Mouse (Mus musculus) testis, adult 2 months (tissue): ENCODE measurements around the gene Scg3.

ENCODE experiments used
- CTCF ChIP-seq: fragments of 200-500 bp; IDR thresholded peaks from 2 replicates; pipeline ENCODE4 v1.5.1; 2012; ENCODE audit warnings: low read depth, mild to moderate bottlenecking, inconsistent platforms, low read length, moderate library complexity; ENCODE audit not compliant: control insufficient read depth, insufficient read depth, insufficient replicate concordance
- POLR2A ChIP-seq: fragments of 200-500 bp; IDR thresholded peaks from 2 replicates; pipeline ENCODE4 v1.6.1; 2012; ENCODE audit warnings: low read depth, mild to moderate bottlenecking, inconsistent platforms, low read length, moderate library complexity; ENCODE audit not compliant: control insufficient read depth

DNA sequence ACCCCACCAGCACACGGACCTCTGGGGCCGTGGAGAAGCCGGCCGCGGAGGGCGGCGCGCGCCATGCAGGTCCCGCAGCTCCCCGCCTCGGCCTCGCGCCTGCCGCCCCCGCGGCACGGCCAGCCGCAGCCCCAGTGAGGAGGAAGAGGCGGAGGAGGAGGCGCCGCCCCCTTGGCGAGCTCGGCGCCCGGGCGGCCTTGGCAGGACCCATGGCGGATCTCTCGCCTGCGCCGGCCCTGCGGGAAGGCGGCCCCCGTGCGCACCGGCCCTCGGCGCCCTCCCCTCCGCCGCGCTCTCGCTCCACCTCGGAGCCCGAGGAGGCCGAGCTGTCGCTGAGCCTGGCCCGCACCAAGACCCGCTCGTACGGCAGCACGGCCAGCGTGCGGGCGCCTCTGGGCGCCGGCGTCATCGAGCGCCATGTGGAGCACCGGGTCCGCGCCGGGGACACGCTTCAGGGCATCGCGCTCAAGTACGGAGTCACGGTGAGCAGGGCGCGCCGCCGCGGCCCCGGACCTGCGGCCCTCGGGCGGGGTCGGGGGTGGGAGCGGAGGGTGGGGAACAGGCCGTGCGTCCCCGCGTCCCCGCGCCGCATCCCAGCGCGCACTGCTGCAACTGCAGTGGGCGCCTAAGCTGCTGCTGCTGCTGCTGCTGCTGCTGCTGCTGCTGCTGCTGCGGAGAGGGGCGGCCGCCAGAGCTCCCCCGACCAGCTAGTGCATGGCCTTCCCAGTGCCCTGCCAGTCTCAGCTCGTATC lies 58.1 kb downstream of the Scg3 start, which contains the start of gene Lysmd2:
- TF ChIP-seq CTCF (no peak), POLR2A (0 out of 2 replicates have a peak, but pooled peaks have one; percentile 33)
